Mouse (Mus musculus) sigmoid colon, adult 10 weeks (tissue): Measurements from ENCODE around the gene Atg4c. TPM values are rescaled to one million over a fixed set of nuclear protein-coding genes. Genes with fewer than 3 reads are reported as not detected.

Experiments
- polyA plus RNA-seq: library from polyadenylated mRNA; stranded (reverse); fragments of 350-450 nt; fragmentation: Illumina TruSeq; extraction: RNeasy Lipid Tissue Mini Kit (QIAGEN cat#74804); gene quantifications from one replicate; pipeline ENCODE4 v1.2.3, GENCODE M21; 2014; ENCODE audit warnings: low read depth, low replicate concordance

Gene Atg4c
- 36.7 TPM for polyA plus RNA-seq

GRCm38 (mm10) chr4:99193810-99194582 is at the start of gene Atg4c:
Gene Atg4c (plus strand): TSS chr4:99193934.

Other genes starting within 250 kb of the Atg4c start
- 0.60 TPM for gene Angptl3, start 163.0 kb upstream of the Atg4c start, polyA plus RNA-seq
- gene Dock7, start 73.0 kb upstream of the Atg4c start, polyA plus RNA-seq = 182 TPM
- gene Gm12689, start 102.0 kb downstream of the Atg4c start, polyA plus RNA-seq = not detected